Mouse (Mus musculus) liver, postnatal 0 days (tissue): ENCODE data around the gene Tmem238l.

Source experiments
- CTCF ChIP-seq: sonication (generic); IDR thresholded peaks from 2 replicates; pipeline ENCODE4 v1.5.1; 2016; ENCODE audit warnings: antibody characterized with exemption, low read depth
- EP300 ChIP-seq: IDR thresholded peaks from 2 replicates; pipeline ENCODE4 v1.6.1; 2016; ENCODE audit warnings: antibody characterized with exemption, low read depth, mild to moderate bottlenecking

GRCm38 (mm10) chr11:66912531-66913458 lies 43.6 kb upstream of the Tmem238l start:
- TF ChIP-seq CTCF = no peak
- no peak for TF ChIP-seq EP300
